Mouse (Mus musculus): ENCODE measurements at regions not wholly inside any gene's neighbourhood (a gene's known extent, or its start where the extent isn't known, plus 50 kb on each side); places are given as distances from the start of the nearest gene placed in this dataset.

DNA sequence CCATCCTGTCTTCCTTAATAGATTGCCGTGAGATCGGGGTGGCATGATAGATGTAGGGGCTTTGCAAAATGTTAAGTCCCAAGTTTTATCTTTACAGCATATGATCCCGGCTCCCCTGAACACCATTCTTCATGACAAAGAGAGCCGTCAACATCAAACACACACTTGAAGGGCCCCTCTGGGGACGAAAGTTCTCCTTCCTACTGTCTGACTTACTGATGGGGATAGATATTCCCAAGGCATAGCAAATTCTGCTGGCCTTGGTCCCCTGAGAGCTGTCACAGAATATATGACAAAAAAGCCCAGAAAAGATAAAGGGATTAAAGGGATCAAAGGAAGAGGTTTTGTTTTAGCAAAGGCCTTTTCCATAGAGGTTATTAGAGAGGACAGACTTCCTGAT lies 130.9 kb downstream of the Srek1 start:
- TF ChIP-seq CTCF (IDR thresholded peaks at IDR 0.05; ENCODE audit: borderline replicate concordance, extremely low read depth, insufficient read depth, insufficient read length), result no peak
- no peak for TF ChIP-seq POLR2A (IDR thresholded peaks at IDR 0.05; ENCODE audit: borderline replicate concordance, extremely low read depth, insufficient read depth, insufficient read length, poor library complexity, severe bottlenecking)
